Mouse (Mus musculus): ENCODE results near the gene Cntnap4.

Gene Cntnap4

GRCm38 (mm10) chr8:112569471-112570141 lies at the start of gene Cntnap4:
TSS of gene Cntnap4 (plus strand) at chr8:112570043.
- DNase-seq = peak; percentile 83

GRCm38 (mm10) chr8:112557376-112557775 lies 12.5 kb upstream of the Cntnap4 start:
- peak; percentile 64 for DNase-seq

- DNase-seq = peak; percentile 56
Observed at GRCm38 (mm10) chr8:112570541-112570940, 698 bp downstream of the Cntnap4 start.

- DNase-seq = peak; percentile 86
Observed at GRCm38 (mm10) chr8:112571337-112571904, 1.6 kb downstream of the Cntnap4 start.

GRCm38 (mm10) chr8:112581473-112581872 lies 11.6 kb downstream of the Cntnap4 start:
- peak; percentile 91 for DNase-seq

GRCm38 (mm10) chr8:112583440-112583839 lies 13.6 kb downstream of the Cntnap4 start:
- DNase-seq = peak; percentile 53

GRCm38 (mm10) chr8:112588357-112589051 lies 18.7 kb downstream of the Cntnap4 start:
- no peak for DNase-seq

- no peak for DNase-seq
Observed at GRCm38 (mm10) chr8:112589052-112589389, 19.2 kb downstream of the Cntnap4 start.

GRCm38 (mm10) chr8:112596023-112596776 lies 26.4 kb downstream of the Cntnap4 start:
- no peak for DNase-seq

GRCm38 (mm10) chr8:112599975-112600374 lies 30.1 kb downstream of the Cntnap4 start:
- no peak for DNase-seq

- no peak for DNase-seq
Observed at GRCm38 (mm10) chr8:112601150-112601549, 31.3 kb downstream of the Cntnap4 start.

GRCm38 (mm10) chr8:112610121-112610520 lies 40.3 kb downstream of the Cntnap4 start:
- no peak for DNase-seq

GRCm38 (mm10) chr8:112628791-112629190 lies 58.9 kb downstream of the Cntnap4 start:
- DNase-seq = no peak

GRCm38 (mm10) chr8:112652657-112653056 lies 82.8 kb downstream of the Cntnap4 start:
- peak; percentile 95 for DNase-seq

GRCm38 (mm10) chr8:112653276-112653675 lies 83.4 kb downstream of the Cntnap4 start:
- peak; percentile 68 for DNase-seq

- no peak for DNase-seq
Observed at GRCm38 (mm10) chr8:112653994-112654393, 84.2 kb downstream of the Cntnap4 start.

GRCm38 (mm10) chr8:112664067-112664466 lies 94.2 kb downstream of the Cntnap4 start:
- DNase-seq = peak; percentile 45

GRCm38 (mm10) chr8:112674671-112675070 lies 104.8 kb downstream of the Cntnap4 start:
- peak; percentile 64 for DNase-seq

GRCm38 (mm10) chr8:112681757-112682156 lies 111.9 kb downstream of the Cntnap4 start:
- DNase-seq = peak; percentile 85

- no peak for DNase-seq
Observed at GRCm38 (mm10) chr8:112695708-112696107, 125.9 kb downstream of the Cntnap4 start.

GRCm38 (mm10) chr8:112698141-112698540 lies 128.3 kb downstream of the Cntnap4 start:
- no peak for DNase-seq

- DNase-seq = no peak
Observed at GRCm38 (mm10) chr8:112716982-112717381, 147.1 kb downstream of the Cntnap4 start.

- no peak for DNase-seq
Observed at GRCm38 (mm10) chr8:112724918-112725317, 155.1 kb downstream of the Cntnap4 start.

Measured in cerebellum, adult 9-11 months (tissue).